Comparison of ENCODE assay signal across 25 mouse cellular contexts in genomic region chr5:115748316-115748715, GRCm38 (mm10).
"Had no signal": no experiment of that assay in that cellular context is flagged by ENCODE, and none has a peak within 500 bp of the region (broad histone marks: within the 10 kb centered on the region; RNA-seq: fewer than 3 reads in every experiment).

No protein-coding gene starts in this region.

- H3K4me1 ChIP-seq: embryonic facial prominence, embryonic 10.5 days; embryonic facial prominence, embryonic 12.5 days; forebrain, embryonic 10.5 days; forebrain, embryonic 12.5 days; forebrain, embryonic 13.5 days had no signal

- H3K27ac ChIP-seq: embryonic facial prominence, embryonic 10.5 days; embryonic facial prominence, embryonic 12.5 days; embryonic facial prominence, embryonic 13.5 days; embryonic facial prominence, embryonic 15.5 days; forebrain, embryonic 10.5 days; forebrain, embryonic 12.5 days; forebrain, embryonic 13.5 days; forebrain, embryonic 15.5 days; gastrocnemius, adult 2 months; heart, adult 2 months had no signal

- DNase-seq: cerebellum, adult 8-10 months; cerebellum, adult 9-10 months; cerebellum, adult 9-11 months; cerebellum, postnatal 10 days; cerebellum, postnatal 14 days; cerebellum, postnatal 25 days; cerebellum, postnatal 36 days; embryo, embryonic 11 days; forebrain, postnatal 0 days; gastrocnemius, adult 2 months; gastrocnemius, postnatal 10 days; gastrocnemius, postnatal 14 days; gastrocnemius, postnatal 25 days; gastrocnemius, postnatal 36 days; heart, adult 18-20 months; heart, adult 2 months had no signal

- H3K9me3 ChIP-seq: embryonic facial prominence, embryonic 10.5 days; embryonic facial prominence, embryonic 12.5 days; embryonic facial prominence, embryonic 13.5 days; embryonic facial prominence, embryonic 15.5 days; forebrain, embryonic 10.5 days; forebrain, embryonic 12.5 days; forebrain, embryonic 15.5 days had no signal

- H3K4me3 ChIP-seq: embryonic facial prominence, embryonic 10.5 days; embryonic facial prominence, embryonic 12.5 days; embryonic facial prominence, embryonic 13.5 days; embryonic facial prominence, embryonic 15.5 days; erythroblast, embryonic 14.5 days; forebrain, embryonic 10.5 days; forebrain, embryonic 12.5 days; forebrain, embryonic 13.5 days; forebrain, embryonic 15.5 days; gastrocnemius, adult 2 months; heart, adult 2 months had no signal

- H3K27me3 ChIP-seq: embryonic facial prominence, embryonic 12.5 days; embryonic facial prominence, embryonic 13.5 days; embryonic facial prominence, embryonic 15.5 days; forebrain, embryonic 12.5 days; forebrain, embryonic 13.5 days; forebrain, embryonic 15.5 days had no signal

- H3K36me3 ChIP-seq: embryonic facial prominence, embryonic 10.5 days; embryonic facial prominence, embryonic 12.5 days; embryonic facial prominence, embryonic 13.5 days; embryonic facial prominence, embryonic 15.5 days; forebrain, embryonic 10.5 days; forebrain, embryonic 12.5 days; forebrain, embryonic 15.5 days had no signal
